Mouse (Mus musculus): ENCODE data around the gene Zmynd8. TPM values are rescaled to one million over a fixed set of nuclear protein-coding genes. Genes with fewer than 3 reads are reported as not detected.
A peak's percentile ranks its signal among the peaks of the same experiment; 100 is the strongest.

Zmynd8 gene
- polyA plus RNA-seq, 1 experiment from 2014 or later, result 79.5 TPM

DNA sequence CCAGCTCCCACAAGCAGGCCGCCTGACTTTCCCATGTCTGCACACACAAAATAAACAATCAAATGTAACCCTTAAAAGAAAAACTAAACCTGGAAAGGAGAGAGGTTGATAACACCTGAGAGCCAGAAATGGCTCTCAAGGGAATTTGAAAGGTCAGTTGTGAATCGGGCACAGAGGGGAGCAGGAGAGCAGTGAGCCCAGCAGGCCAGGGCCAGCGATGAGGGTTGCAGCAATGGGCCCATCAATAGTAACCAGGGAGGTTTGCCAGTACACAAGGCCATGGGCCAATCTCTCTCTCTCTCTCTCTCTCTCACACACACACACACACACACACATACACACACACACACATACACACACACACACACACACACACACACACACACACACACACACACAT, 34.0 kb downstream of the Zmynd8 start:
- 54% methylated on average over 3 of the region's 3 CpGs for WGBS
- Histone ChIP-seq H3K4me2 (no peak overlapping the region), H3K36me3 (no peaks in the 10 kb centered on the region), H3K4me1 (peaks cover 72% of the 10 kb centered on the region), H3K4me3 (replicated peaks) (no peak overlapping the region), H3K9me3 (replicated peaks) (no peaks in the 10 kb centered on the region), H3K9ac (replicated peaks) (no peak overlapping the region), H3K27me3 (replicated peaks) (no peaks in the 10 kb centered on the region), H3K27ac (replicated peaks) (no peak overlapping the region)
- no peak for ATAC-seq (ENCODE audit: low FRiP score)

- Histone ChIP-seq H3K9me3 (replicated peaks) (no peaks in the 10 kb centered on the region), H3K27ac (replicated peaks) (peak overlapping the region; percentile 79), H3K4me3 (replicated peaks) (no peak overlapping the region), H3K27me3 (replicated peaks) (no peaks in the 10 kb centered on the region), H3K36me3 (no peaks in the 10 kb centered on the region), H3K4me1 (peaks cover 72% of the 10 kb centered on the region), H3K4me2 (peak overlapping the region; percentile 1; the same call in 1 of the 2 replicates), H3K9ac (replicated peaks) (no peak overlapping the region)
- ATAC-seq (ENCODE audit: low FRiP score), result peak; percentile 46
- 46% methylated on average over 26 of the region's 26 CpGs for WGBS
Observed at GRCm38 (mm10) chr2:165861683-165862594, 36.9 kb downstream of the Zmynd8 start.

- Histone ChIP-seq H3K36me3 (no peaks in the 10 kb centered on the region), H3K27ac (replicated peaks) (peak overlapping the region; percentile 79), H3K4me3 (replicated peaks) (no peak overlapping the region), H3K4me1 (peaks cover 72% of the 10 kb centered on the region), H3K27me3 (replicated peaks) (no peaks in the 10 kb centered on the region), H3K9me3 (replicated peaks) (no peaks in the 10 kb centered on the region), H3K4me2 (no peak overlapping the region), H3K9ac (replicated peaks) (no peak overlapping the region)
- WGBS, result 88% methylated on average over 20 of the region's 20 CpGs
- ATAC-seq (ENCODE audit: low FRiP score), result 0 out of 2 replicates have a peak, but pooled peaks have one; percentile 9
Observed at GRCm38 (mm10) chr2:165860962-165861682, 37.7 kb downstream of the Zmynd8 start.

- Histone ChIP-seq H3K4me3 (replicated peaks) (no peak overlapping the region), H3K4me1 (peaks cover 77% of the 10 kb centered on the region), H3K27me3 (replicated peaks) (no peaks in the 10 kb centered on the region), H3K4me2 (no peak overlapping the region), H3K9ac (replicated peaks) (no peak overlapping the region), H3K27ac (replicated peaks) (peak overlapping the region; percentile 84), H3K36me3 (no peaks in the 10 kb centered on the region), H3K9me3 (replicated peaks) (no peaks in the 10 kb centered on the region)
- ATAC-seq (ENCODE audit: low FRiP score), result no peak
- 98% methylated on average over 6 of the region's 6 CpGs for WGBS
Observed at GRCm38 (mm10) chr2:165860447-165860846, 38.4 kb downstream of the Zmynd8 start.

DNA sequence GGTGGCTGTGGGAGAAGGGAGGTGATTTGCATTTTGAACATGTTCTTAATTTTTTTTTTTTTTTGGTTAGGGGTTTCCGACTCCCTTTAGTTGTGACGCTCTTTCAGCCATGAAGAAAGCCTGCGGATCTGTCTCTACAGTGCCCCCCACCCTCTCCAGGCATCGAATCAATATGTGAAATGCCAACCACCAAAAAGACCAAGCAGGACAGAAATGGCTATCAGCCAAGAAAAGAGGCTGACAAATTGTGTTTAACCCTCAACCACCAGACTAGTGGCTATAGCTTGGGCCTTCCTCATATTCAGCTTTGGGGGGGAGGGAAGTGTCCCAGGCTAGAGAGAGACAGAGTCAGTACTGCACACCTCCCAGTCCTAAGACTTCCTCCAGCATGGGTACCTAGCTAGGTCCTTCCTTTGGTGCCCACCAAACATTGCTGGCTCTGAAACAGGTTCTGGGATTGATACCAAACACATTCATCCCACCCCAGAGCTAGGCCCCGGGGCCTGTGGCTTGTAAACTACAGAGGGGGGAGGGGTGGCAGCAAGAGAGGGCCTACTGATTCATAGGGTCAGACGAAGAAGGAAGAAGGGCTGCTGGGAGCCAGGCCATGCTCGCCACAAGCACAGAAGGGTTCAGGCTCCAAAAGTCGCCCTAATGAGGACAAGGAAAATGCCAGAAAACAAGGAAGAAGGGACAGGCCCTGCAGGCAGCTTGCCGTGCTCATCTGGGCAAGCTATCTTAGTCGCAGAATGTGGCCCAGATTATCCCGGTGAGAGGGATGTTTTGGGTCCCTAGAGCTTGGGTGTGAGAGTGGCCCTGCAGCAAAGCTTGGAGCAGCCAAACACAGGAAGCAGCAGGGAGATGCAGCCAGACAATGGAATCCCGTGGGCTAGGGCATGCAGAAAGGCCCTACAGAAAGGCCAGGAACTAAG, 40.1 kb downstream of the Zmynd8 start:
- peaks cover 84% of the 10 kb centered on the region for H3K4me1 ChIP-seq
- ATAC-seq (ENCODE audit: low FRiP score), result no peak
- H3K9me3 ChIP-seq (replicated peaks), result no peaks in the 10 kb centered on the region
- peak overlapping the region; percentile 84 for H3K27ac ChIP-seq (replicated peaks)
- H3K4me3 ChIP-seq (replicated peaks), result no peak overlapping the region
- H3K36me3 ChIP-seq, result no peaks in the 10 kb centered on the region
- H3K27me3 ChIP-seq (replicated peaks), result no peaks in the 10 kb centered on the region
- 3% methylated on average over 12 of the region's 12 CpGs for WGBS
- H3K9ac ChIP-seq (replicated peaks), result 0 out of 2 replicates have a peak overlapping the region, but pooled peaks have one; percentile 40
- peak overlapping the region; percentile 50 for H3K4me2 ChIP-seq

GRCm38 (mm10) chr2:165857841-165858426, 40.9 kb downstream of the Zmynd8 start:
- no peaks in the 10 kb centered on the region for H3K9me3 ChIP-seq (replicated peaks)
- WGBS, result 1% methylated on average over 22 of the region's 22 CpGs

GRCm38 (mm10) chr2:165857395-165857831, 41.4 kb downstream of the Zmynd8 start:
- H3K4me1 ChIP-seq, result peaks cover 80% of the 10 kb centered on the region
- no peaks in the 10 kb centered on the region for H3K9me3 ChIP-seq (replicated peaks)
- H3K9ac ChIP-seq (replicated peaks), result peak overlapping the region; percentile 40
- no peak overlapping the region for H3K4me3 ChIP-seq (replicated peaks)
- peak overlapping the region; percentile 84 for H3K27ac ChIP-seq (replicated peaks)
- peak overlapping the region; percentile 50 for H3K4me2 ChIP-seq
- H3K36me3 ChIP-seq, result no peaks in the 10 kb centered on the region
- H3K27me3 ChIP-seq (replicated peaks), result no peaks in the 10 kb centered on the region
- WGBS, result 7% methylated on average over 4 of the region's 4 CpGs
- ATAC-seq (ENCODE audit: low FRiP score), result no peak

More at GRCm38 (mm10) chr2:165857841-165858426, 40.9 kb downstream of the Zmynd8 start:
- peak overlapping the region; percentile 84 for H3K27ac ChIP-seq (replicated peaks)
- H3K27me3 ChIP-seq (replicated peaks), result no peaks in the 10 kb centered on the region
- peak overlapping the region; percentile 40 for H3K9ac ChIP-seq (replicated peaks)
- peaks cover 81% of the 10 kb centered on the region for H3K4me1 ChIP-seq
- peak overlapping the region; percentile 50 for H3K4me2 ChIP-seq
- no peak for ATAC-seq (ENCODE audit: low FRiP score)
- H3K4me3 ChIP-seq (replicated peaks), result 0 out of 2 replicates have a peak overlapping the region, but pooled peaks have one; percentile 2
- H3K36me3 ChIP-seq, result no peaks in the 10 kb centered on the region

- 56% methylated on average over 7 of the region's 7 CpGs for WGBS
- no peak for ATAC-seq (ENCODE audit: low FRiP score)
- Histone ChIP-seq H3K9me3 (replicated peaks) (no peaks in the 10 kb centered on the region), H3K27ac (replicated peaks) (peak overlapping the region; percentile 84), H3K4me1 (peaks cover 80% of the 10 kb centered on the region), H3K4me2 (0 out of 2 replicates have a peak overlapping the region, but pooled peaks have one; percentile 50), H3K9ac (replicated peaks) (no peak overlapping the region), H3K27me3 (replicated peaks) (no peaks in the 10 kb centered on the region), H3K36me3 (no peaks in the 10 kb centered on the region), H3K4me3 (replicated peaks) (no peak overlapping the region)
Observed at GRCm38 (mm10) chr2:165856611-165857200, 42.1 kb downstream of the Zmynd8 start.

- Histone ChIP-seq H3K36me3 (0 out of 2 replicates have a peak, but pooled peaks cover 4% of the 10 kb centered on the region), H3K4me2 (no peak overlapping the region), H3K9ac (replicated peaks) (no peak overlapping the region), H3K4me3 (replicated peaks) (no peak overlapping the region), H3K27ac (replicated peaks) (peak overlapping the region; percentile 84), H3K9me3 (replicated peaks) (no peaks in the 10 kb centered on the region), H3K4me1 (peaks cover 87% of the 10 kb centered on the region), H3K27me3 (replicated peaks) (no peaks in the 10 kb centered on the region)
- no peak for ATAC-seq (ENCODE audit: low FRiP score)
- WGBS, result 30% methylated on average over 6 of the region's 6 CpGs
Observed at GRCm38 (mm10) chr2:165855641-165856301, 43.0 kb downstream of the Zmynd8 start.

Data from neural tube, embryonic 15.5 days (tissue).